Mouse (Mus musculus): ENCODE data around the gene 2410015M20Rik.

- TF ChIP-seq CTCF (IDR thresholded peaks at IDR 0.05; ENCODE audit: extremely low read depth, insufficient read depth, insufficient read length, insufficient replicate concordance) = no peak
- TF ChIP-seq POLR2A (IDR thresholded peaks at IDR 0.05; ENCODE audit: low read depth, low read length) = no peak
Observed at GRCm38 (mm10) chr17:56626260-56626659, 16.7 kb upstream of the 2410015M20Rik start.

All from spleen, adult 2 months (tissue).